Mouse (Mus musculus) ovary, adult 18-20 months (tissue): ENCODE results near the gene Eef1akmt3.

ENCODE experiments used
- DNase-seq: peaks from one replicate; pipeline ENCODE4 v3.0.0; 2022; ENCODE audit warnings: low spot score, mixed read lengths

Gene Eef1akmt3

GRCm38 (mm10) chr10:127050119-127050474, 8.8 kb upstream of the Eef1akmt3 start:
- no peak for DNase-seq

- DNase-seq = no peak
Observed at GRCm38 (mm10) chr10:127049395-127050118, 8.2 kb upstream of the Eef1akmt3 start.

GRCm38 (mm10) chr10:127048608-127049394, 7.5 kb upstream of the Eef1akmt3 start:
- DNase-seq = no peak

GRCm38 (mm10) chr10:127047954-127048353, 6.6 kb upstream of the Eef1akmt3 start, which contains the start of gene Cyp27b1:
Gene Cyp27b1, plus strand, starts transcription at chr10:127048250.
- no peak for DNase-seq

GRCm38 (mm10) chr10:127043187-127043586, 1.9 kb upstream of the Eef1akmt3 start:
- no peak for DNase-seq

GRCm38 (mm10) chr10:127042468-127043115, 1.3 kb upstream of the Eef1akmt3 start:
- no peak for DNase-seq

- peak; percentile 74 for DNase-seq
Observed at GRCm38 (mm10) chr10:127041774-127042338, 543 bp upstream of the Eef1akmt3 start.

- no peak for DNase-seq
Observed at GRCm38 (mm10) chr10:127040569-127041214, 621 bp downstream of the Eef1akmt3 start.

GRCm38 (mm10) chr10:127037641-127038040, 3.7 kb downstream of the Eef1akmt3 start:
- no peak for DNase-seq

GRCm38 (mm10) chr10:127036273-127036672, 5.0 kb downstream of the Eef1akmt3 start:
- no peak for DNase-seq

- no peak for DNase-seq
Observed at GRCm38 (mm10) chr10:127033301-127033741, 8.0 kb downstream of the Eef1akmt3 start.

GRCm38 (mm10) chr10:127030336-127031296, 10.7 kb downstream of the Eef1akmt3 start, which contains the start of gene Tsfm:
Gene Tsfm, minus strand, starts transcription at chr10:127030840.
- DNase-seq = peak; percentile 80

- no peak for DNase-seq
Observed at GRCm38 (mm10) chr10:127018422-127018821, 22.9 kb downstream of the Eef1akmt3 start.

GRCm38 (mm10) chr10:127017071-127017470, 24.2 kb downstream of the Eef1akmt3 start:
- no peak for DNase-seq

GRCm38 (mm10) chr10:127016488-127016887, 24.8 kb downstream of the Eef1akmt3 start:
- DNase-seq = no peak

GRCm38 (mm10) chr10:127003806-127004205, 37.5 kb downstream of the Eef1akmt3 start:
- DNase-seq = no peak

- peak; percentile 24 for DNase-seq
Observed at GRCm38 (mm10) chr10:127003334-127003733, 38.0 kb downstream of the Eef1akmt3 start.

- no peak for DNase-seq
Observed at GRCm38 (mm10) chr10:127002765-127003164, 38.5 kb downstream of the Eef1akmt3 start.

GRCm38 (mm10) chr10:127002056-127002455, 39.3 kb downstream of the Eef1akmt3 start:
- no peak for DNase-seq

GRCm38 (mm10) chr10:127001297-127001696, 40.0 kb downstream of the Eef1akmt3 start:
- no peak for DNase-seq
